Comparison of ENCODE assay signal across 12 mouse cellular contexts in genomic region chr11:31001169-31001908, GRCm38 (mm10). TPM values are rescaled to one million over a fixed set of nuclear protein-coding genes. Genes with fewer than 3 reads are reported as not detected.
DNase-seq lines count a peak whose midpoint lies in the region; ATAC-seq and TF ChIP-seq lines count a peak whose summit lies in the region.
"Had no signal": no experiment of that assay in that cellular context is flagged by ENCODE, and none has a peak within 500 bp of the region (broad histone marks: within the 10 kb centered on the region; RNA-seq: fewer than 3 reads in every experiment).

No protein-coding gene starts in this region.

- H3K4me2 ChIP-seq in lung, postnatal 0 days (replicated peaks; ENCODE audit: low read depth, low read length): no peak overlapping the region
- no peak overlapping the region for H3K4me2 ChIP-seq in stomach, embryonic 16.5 days (ENCODE audit: low read depth, low read length)
- H3K4me2 ChIP-seq: embryonic facial prominence, embryonic 15.5 days; hindbrain, embryonic 12.5 days had no signal

- no peak for TF ChIP-seq EP300 in lung, postnatal 0 days (IDR thresholded peaks at IDR 0.05)

- no peak overlapping the region for H3K27ac ChIP-seq in lung, postnatal 0 days (ENCODE audit: low read length)
- H3K27ac ChIP-seq in liver, adult 2 months (replicated peaks; ENCODE audit: insufficient read depth, low read depth, low read length): no peak overlapping the region
- H3K27ac ChIP-seq in stomach, embryonic 16.5 days (ENCODE audit: low read length): no peak overlapping the region
- H3K27ac ChIP-seq: embryonic facial prominence, embryonic 15.5 days; heart, embryonic 10.5 days; hindbrain, embryonic 12.5 days had no signal

- no peaks in the 10 kb centered on the region for H3K36me3 ChIP-seq in lung, postnatal 0 days (ENCODE audit: insufficient read depth, low read length)
- H3K36me3 ChIP-seq in liver, adult 2 months (ENCODE audit: control insufficient read depth, insufficient read depth, low read length): peaks cover 4% of the 10 kb centered on the region; the same call in 1 of the 2 replicates
- no peaks in the 10 kb centered on the region for H3K36me3 ChIP-seq in stomach, embryonic 16.5 days (ENCODE audit: control insufficient read depth, insufficient read depth, low read length)
- H3K36me3 ChIP-seq: hindbrain, embryonic 12.5 days had no signal

- H3K79me2 ChIP-seq in liver, adult 2 months (ENCODE audit: control insufficient read depth, insufficient read depth, low read length): no peaks in the 10 kb centered on the region; the same call in 1 of the 2 replicates

- no peak for TF ChIP-seq POLR2A in lung, adult 2 months (IDR thresholded peaks at IDR 0.05; ENCODE audit: borderline replicate concordance, extremely low read depth, low read depth, low read length)
- TF ChIP-seq POLR2A in liver, adult 2 months (IDR thresholded peaks at IDR 0.05; ENCODE audit: extremely low read depth, insufficient read depth, low read length): no peak

- peak; percentile 46; the same call in 1 of the 2 replicates for ATAC-seq in lung, postnatal 0 days
- ATAC-seq in stomach, embryonic 16.5 days (ENCODE audit: insufficient read depth, low FRiP score): peak; percentile 92

- 70% methylated on average over 4 of the region's 4 CpGs for WGBS in lung, postnatal 0 days
- 78% methylated on average over 4 of the region's 4 CpGs for WGBS in lung, adult 2 months
- WGBS in liver, adult 2 months: 48% methylated on average over 4 of the region's 4 CpGs
- WGBS in stomach, embryonic 16.5 days: 69% methylated on average over 4 of the region's 4 CpGs

- no peaks in the 10 kb centered on the region for H3K4me1 ChIP-seq in lung, postnatal 0 days (ENCODE audit: insufficient read depth, low read depth, low read length)
- no peaks in the 10 kb centered on the region; the same call in 1 of the 2 replicates for H3K4me1 ChIP-seq in lung, adult 2 months (ENCODE audit: control insufficient read depth, insufficient read depth, low read length)
- H3K4me1 ChIP-seq in liver, adult 2 months (ENCODE audit: control insufficient read depth, insufficient read depth, low read length): peaks cover 6% of the 10 kb centered on the region; the same call in 1 of the 2 replicates
- no peaks in the 10 kb centered on the region for H3K4me1 ChIP-seq in stomach, embryonic 16.5 days (ENCODE audit: control insufficient read depth, insufficient read depth, low read length)
- H3K4me1 ChIP-seq: embryonic facial prominence, embryonic 15.5 days; heart, embryonic 10.5 days; hindbrain, embryonic 12.5 days had no signal

- H3K9ac ChIP-seq in lung, postnatal 0 days (replicated peaks; ENCODE audit: low read depth): no peak overlapping the region
- no peak overlapping the region for H3K9ac ChIP-seq in liver, adult 2 months (ENCODE audit: low read depth, low read length)
- H3K9ac ChIP-seq in stomach, embryonic 16.5 days (ENCODE audit: low read length): no peak overlapping the region
- H3K9ac ChIP-seq: embryonic facial prominence, embryonic 15.5 days; hindbrain, embryonic 12.5 days had no signal

- no peaks in the 10 kb centered on the region for H3K9me3 ChIP-seq in lung, postnatal 0 days (ENCODE audit: low read length)
- H3K9me3 ChIP-seq in stomach, embryonic 16.5 days (replicated peaks; ENCODE audit: control insufficient read depth, low read length): no peaks in the 10 kb centered on the region
- H3K9me3 ChIP-seq: embryonic facial prominence, embryonic 15.5 days; heart, embryonic 10.5 days; hindbrain, embryonic 12.5 days had no signal

- no peak overlapping the region for H3K4me3 ChIP-seq in lung, postnatal 0 days (ENCODE audit: low read depth, low read length)
- H3K4me3 ChIP-seq in lung, adult 2 months (replicated peaks; ENCODE audit: extremely low read depth, low read depth, low read length): no peak overlapping the region
- no peak overlapping the region for H3K4me3 ChIP-seq in liver, adult 2 months (ENCODE audit: insufficient read depth, low read depth, low read length)
- H3K4me3 ChIP-seq in stomach, embryonic 16.5 days (replicated peaks; ENCODE audit: low read length): no peak overlapping the region
- H3K4me3 ChIP-seq: embryonic facial prominence, embryonic 15.5 days; heart, embryonic 10.5 days; hindbrain, embryonic 12.5 days had no signal

- TF ChIP-seq CTCF in lung, postnatal 0 days (IDR thresholded peaks at IDR 0.05): no peak
- TF ChIP-seq CTCF in lung, adult 2 months (IDR thresholded peaks at IDR 0.05; ENCODE audit: insufficient read depth, low read length): no peak
- no peak for TF ChIP-seq CTCF in liver, adult 2 months (IDR thresholded peaks at IDR 0.05; ENCODE audit: low read depth, low read length)

- peak; percentile 7 for DNase-seq in adrenal gland, postnatal 10 days
- DNase-seq in adrenal gland, adult (ENCODE audit: inconsistent age in 2 of 2, low spot score in 1 of 2): no peak
- DNase-seq in lung, postnatal 0 days (ENCODE audit: low spot score): peak; percentile 20
- no peak for DNase-seq in lung, adult 2 months
- DNase-seq in liver, adult 2 months (ENCODE audit: extremely low read depth, low read depth, low spot score): peak; percentile 84
- no peak for DNase-seq in thymus, postnatal 10 days (ENCODE audit: low spot score in 2 of 2)
- DNase-seq in frontal cortex, postnatal 10 days (ENCODE audit: low spot score in 2 of 2): no peak
- DNase-seq: thymus, adult 18-20 months had no signal

- no peaks in the 10 kb centered on the region for H3K27me3 ChIP-seq in lung, postnatal 0 days (replicated peaks; ENCODE audit: insufficient read depth, low read length)
- H3K27me3 ChIP-seq in liver, adult 2 months (ENCODE audit: control insufficient read depth, insufficient read depth, low read length): no peaks in the 10 kb centered on the region
- H3K27me3 ChIP-seq in stomach, embryonic 16.5 days (ENCODE audit: control insufficient read depth, insufficient read depth, low read length): no peaks in the 10 kb centered on the region
- H3K27me3 ChIP-seq: embryonic facial prominence, embryonic 15.5 days; hindbrain, embryonic 12.5 days had no signal

RNA-seq across cellular contexts. Expression of gene Chac2, which starts 15.2 kb away (rescaled TPM):
- total RNA-seq in adrenal gland, postnatal 10 days (2021): 10 to 100 TPM; 12.3 to 13.7 TPM
- 12.6 and 14.1 TPM in 2 replicates for polyA plus RNA-seq in lung, postnatal 0 days (2015; fragmentation: Nextera tagmentation; extraction: Ambion mirVana)
- 1.6 and 1.8 TPM in 2 replicates for polyA plus RNA-seq in lung, adult 2 months (2012; rRNA removed)
- total RNA-seq in liver, adult 2 months (2014; rRNA removed): 37.5 and 45.9 TPM in 2 replicates
- 9.4 and 13.6 TPM in 2 replicates for polyA plus RNA-seq in liver, adult 2 months (2012; rRNA removed)
- polyA plus RNA-seq in stomach, embryonic 16.5 days (2015; fragmentation: Nextera tagmentation; extraction: Ambion mirVana): 29.3 and 37.8 TPM in 2 replicates

RNA-seq across cellular contexts. Expression of gene Erlec1, which starts 47.2 kb away (rescaled TPM):
- 10 to 100 TPM; 54.5 to 59.6 TPM for total RNA-seq in adrenal gland, postnatal 10 days (2021)
- polyA plus RNA-seq in lung, postnatal 0 days (2015; fragmentation: Nextera tagmentation; extraction: Ambion mirVana): 10.3 and 12.1 TPM in 2 replicates
- polyA plus RNA-seq in lung, adult 2 months (2012; rRNA removed): 16.3 and 22.0 TPM in 2 replicates
- total RNA-seq in liver, adult 2 months (2014; rRNA removed): 31.3 and 33.4 TPM in 2 replicates
- polyA plus RNA-seq in liver, adult 2 months (2012; rRNA removed): 13.0 and 13.5 TPM in 2 replicates
- polyA plus RNA-seq in stomach, embryonic 16.5 days (2015; fragmentation: Nextera tagmentation; extraction: Ambion mirVana): 11.4 and 14.2 TPM in 2 replicates

Comparison
In these comparisons a context has a peak if more than half of its experiments do, and no peak if none do; other contexts are left out.
1. DNase-seq: peak in adrenal gland, postnatal 10 days (single experiment), lung, postnatal 0 days (single experiment) and liver, adult 2 months (single experiment); none in adrenal gland, adult (0 of 2), lung, adult 2 months (single experiment), thymus, postnatal 10 days (0 of 2) and frontal cortex, postnatal 10 days (0 of 2).